Mouse (Mus musculus): ENCODE results near the gene Col4a1. TPM values are rescaled to one million over a fixed set of nuclear protein-coding genes. Genes with fewer than 3 reads are reported as not detected.

The Col4a1 gene
- polyA plus RNA-seq, 1 experiment from 2014 or later = 143 TPM

GRCm38 (mm10) chr8:11272205-11272604, 40.4 kb downstream of the Col4a1 start:
- Histone ChIP-seq H3K9me3 (no peaks in the 10 kb centered on the region), H3K4me1 (peaks cover 85% of the 10 kb centered on the region), H3K27me3 (ENCODE audit: insufficient read depth, poor library complexity, severe bottlenecking) (no peaks in the 10 kb centered on the region), H3K4me3 (no peak overlapping the region), H3K36me3 (0 out of 2 replicates have a peak, but pooled peaks cover 2% of the 10 kb centered on the region), H3K27ac (peak overlapping the region; percentile 60; the same call in 1 of the 2 replicates)
- no peak for DNase-seq (ENCODE audit: low spot score)
- WGBS = 54% methylated on average over 6 of the region's 6 CpGs

- Histone ChIP-seq H3K4me1 (peaks cover 88% of the 10 kb centered on the region), H3K27ac (peak overlapping the region; percentile 6; the same call in 1 of the 2 replicates), H3K9me3 (no peaks in the 10 kb centered on the region), H3K27me3 (ENCODE audit: insufficient read depth, poor library complexity, severe bottlenecking) (no peaks in the 10 kb centered on the region), H3K36me3 (0 out of 2 replicates have a peak, but pooled peaks cover 2% of the 10 kb centered on the region), H3K4me3 (no peak overlapping the region)
- no peak for DNase-seq (ENCODE audit: low spot score)
- WGBS = 72% methylated on average over 6 of the region's 6 CpGs
Measured at GRCm38 (mm10) chr8:11270826-11271225, 41.8 kb downstream of the Col4a1 start.

- 66% methylated on average over 6 of the region's 6 CpGs for WGBS
- H3K36me3 ChIP-seq = peaks cover 8% of the 10 kb centered on the region; the same call in 1 of the 2 replicates
- H3K4me3 ChIP-seq = no peak overlapping the region
- H3K4me1 ChIP-seq = peaks cover 81% of the 10 kb centered on the region
- peak overlapping the region; percentile 29 for H3K27ac ChIP-seq
- no peaks in the 10 kb centered on the region for H3K9me3 ChIP-seq
- DNase-seq (ENCODE audit: low spot score) = no peak
- no peaks in the 10 kb centered on the region for H3K27me3 ChIP-seq (ENCODE audit: insufficient read depth, poor library complexity, severe bottlenecking)
Measured at GRCm38 (mm10) chr8:11268753-11269152, 43.9 kb downstream of the Col4a1 start.

GRCm38 (mm10) chr8:11266471-11266870, 46.2 kb downstream of the Col4a1 start:
- H3K4me1 ChIP-seq = peaks cover 77% of the 10 kb centered on the region
- WGBS = 60% methylated on average over 2 of the region's 2 CpGs
- H3K36me3 ChIP-seq = peaks cover 6% of the 10 kb centered on the region; the same call in 1 of the 2 replicates
- H3K4me3 ChIP-seq = no peak overlapping the region
- H3K9me3 ChIP-seq = no peaks in the 10 kb centered on the region
- peak overlapping the region; percentile 2; the same call in 1 of the 2 replicates for H3K27ac ChIP-seq
- no peak for DNase-seq (ENCODE audit: low spot score)
- H3K27me3 ChIP-seq (ENCODE audit: insufficient read depth, poor library complexity, severe bottlenecking) = no peaks in the 10 kb centered on the region

GRCm38 (mm10) chr8:11265971-11266370, 46.7 kb downstream of the Col4a1 start:
- peaks cover 6% of the 10 kb centered on the region; the same call in 1 of the 2 replicates for H3K36me3 ChIP-seq
- no peak overlapping the region for H3K27ac ChIP-seq
- no peaks in the 10 kb centered on the region for H3K27me3 ChIP-seq (ENCODE audit: insufficient read depth, poor library complexity, severe bottlenecking)
- peaks cover 72% of the 10 kb centered on the region for H3K4me1 ChIP-seq
- 36% methylated on average over 3 of the region's 3 CpGs for WGBS
- H3K9me3 ChIP-seq = no peaks in the 10 kb centered on the region
- DNase-seq (ENCODE audit: low spot score) = no peak
- H3K4me3 ChIP-seq = no peak overlapping the region

GRCm38 (mm10) chr8:11263848-11264247, 48.8 kb downstream of the Col4a1 start:
- H3K4me3 ChIP-seq = no peak overlapping the region
- peaks cover 6% of the 10 kb centered on the region; the same call in 1 of the 2 replicates for H3K36me3 ChIP-seq
- no peaks in the 10 kb centered on the region for H3K9me3 ChIP-seq
- H3K27me3 ChIP-seq (ENCODE audit: insufficient read depth, poor library complexity, severe bottlenecking) = no peaks in the 10 kb centered on the region
- H3K27ac ChIP-seq = no peak overlapping the region
- peaks cover 74% of the 10 kb centered on the region for H3K4me1 ChIP-seq
- no peak for DNase-seq (ENCODE audit: low spot score)
- 66% methylated on average over 6 of the region's 6 CpGs for WGBS

- Histone ChIP-seq H3K27ac (peak overlapping the region; percentile 49; the same call in 1 of the 2 replicates), H3K4me1 (peaks cover 77% of the 10 kb centered on the region), H3K27me3 (ENCODE audit: insufficient read depth, poor library complexity, severe bottlenecking) (no peaks in the 10 kb centered on the region), H3K36me3 (peaks cover 6% of the 10 kb centered on the region; the same call in 1 of the 2 replicates), H3K4me3 (no peak overlapping the region), H3K9me3 (no peaks in the 10 kb centered on the region)
- 75% methylated on average over 15 of the region's 15 CpGs for WGBS
- no peak for DNase-seq (ENCODE audit: low spot score)
Measured at GRCm38 (mm10) chr8:11262031-11262735, 50.4 kb downstream of the Col4a1 start.

GRCm38 (mm10) chr8:11259832-11260615, 52.6 kb downstream of the Col4a1 start:
- no peaks in the 10 kb centered on the region for H3K9me3 ChIP-seq
- H3K27ac ChIP-seq = peak overlapping the region; percentile 74
- WGBS = 18% methylated on average over 10 of the region's 10 CpGs
- peaks cover 68% of the 10 kb centered on the region for H3K4me1 ChIP-seq
- no peaks in the 10 kb centered on the region for H3K27me3 ChIP-seq (ENCODE audit: insufficient read depth, poor library complexity, severe bottlenecking)
- 0 out of 2 replicates have a peak overlapping the region, but pooled peaks have one; percentile 3 for H3K4me3 ChIP-seq
- H3K36me3 ChIP-seq = peaks cover 3% of the 10 kb centered on the region; the same call in 1 of the 2 replicates
- no peak for DNase-seq (ENCODE audit: low spot score)

- WGBS = 14% methylated on average over 2 of the region's 2 CpGs
- H3K27ac ChIP-seq = peak overlapping the region; percentile 52; the same call in 1 of the 2 replicates
Measured at GRCm38 (mm10) chr8:11258517-11259136, 54.0 kb downstream of the Col4a1 start.

GRCm38 (mm10) chr8:11257079-11258017, 55.3 kb downstream of the Col4a1 start:
- Histone ChIP-seq H3K4me3 (no peak overlapping the region), H3K27me3 (ENCODE audit: insufficient read depth, poor library complexity, severe bottlenecking) (no peaks in the 10 kb centered on the region), H3K9me3 (no peaks in the 10 kb centered on the region), H3K27ac (no peak overlapping the region), H3K4me1 (peaks cover 77% of the 10 kb centered on the region), H3K36me3 (no peaks in the 10 kb centered on the region)
- DNase-seq (ENCODE audit: low spot score) = no peak
- 84% methylated on average over 13 of the region's 13 CpGs for WGBS

More at GRCm38 (mm10) chr8:11258517-11259136, 54.0 kb downstream of the Col4a1 start:
- H3K36me3 ChIP-seq = no peaks in the 10 kb centered on the region
- H3K4me1 ChIP-seq = peaks cover 73% of the 10 kb centered on the region
- H3K27me3 ChIP-seq (ENCODE audit: insufficient read depth, poor library complexity, severe bottlenecking) = no peaks in the 10 kb centered on the region
- no peaks in the 10 kb centered on the region for H3K9me3 ChIP-seq
- H3K4me3 ChIP-seq = no peak overlapping the region
- no peak for DNase-seq (ENCODE audit: low spot score)

GRCm38 (mm10) chr8:11256405-11256804, 56.2 kb downstream of the Col4a1 start:
- 76% methylated on average over 7 of the region's 7 CpGs for WGBS
- DNase-seq (ENCODE audit: low spot score) = no peak
- no peaks in the 10 kb centered on the region for H3K9me3 ChIP-seq
- H3K27ac ChIP-seq = 0 out of 2 replicates have a peak overlapping the region, but pooled peaks have one; percentile 4
- H3K4me3 ChIP-seq = no peak overlapping the region
- H3K27me3 ChIP-seq (ENCODE audit: insufficient read depth, poor library complexity, severe bottlenecking) = no peaks in the 10 kb centered on the region
- H3K36me3 ChIP-seq = no peaks in the 10 kb centered on the region
- H3K4me1 ChIP-seq = peaks cover 77% of the 10 kb centered on the region

- H3K9me3 ChIP-seq = no peaks in the 10 kb centered on the region
- H3K4me1 ChIP-seq = peaks cover 74% of the 10 kb centered on the region
- 63% methylated on average over 7 of the region's 7 CpGs for WGBS
- no peak overlapping the region for H3K4me3 ChIP-seq
- no peaks in the 10 kb centered on the region for H3K27me3 ChIP-seq (ENCODE audit: insufficient read depth, poor library complexity, severe bottlenecking)
- no peak overlapping the region for H3K27ac ChIP-seq
- no peak for DNase-seq (ENCODE audit: low spot score)
- no peaks in the 10 kb centered on the region for H3K36me3 ChIP-seq
Measured at GRCm38 (mm10) chr8:11255680-11256079, 56.9 kb downstream of the Col4a1 start.

Measured in heart, embryonic 10.5 days (tissue).